Mouse (Mus musculus) regulatory T cell (primary cell): ENCODE results near the gene Camsap3.
"Not testable (repeated sequence)": the region's sequence is repeated elsewhere in the genome, so short reads cannot be mapped to it uniquely, and the experiment has no call there.

Source experiments
- in situ Hi-C: fragments of 300-600 bp; cut with MboI, MseI; formaldehyde crosslinking; loops from one replicate; pipeline ENCODE4 v1.15.1; 2025; ENCODE audit warnings: high pct_unique_total_duplicates

The Camsap3 gene

GRCm38 (mm10) chr8:3586993-3587390, at the start of gene Camsap3:
Gene Camsap3 (plus strand): TSS chr8:3587293.
- in situ Hi-C loops: no loop called here

GRCm38 (mm10) chr8:3537666-3538065, 49.4 kb upstream of the Camsap3 start:
- in situ Hi-C loops: no loop called here

GRCm38 (mm10) chr8:3539146-3539545, 47.9 kb upstream of the Camsap3 start:
- in situ Hi-C loops: no loop called here

- in situ Hi-C loops: no loop called here
Measured at GRCm38 (mm10) chr8:3540076-3540475, 47.0 kb upstream of the Camsap3 start.

- in situ Hi-C loops: no loop called here
Measured at GRCm38 (mm10) chr8:3546511-3546910, 40.6 kb upstream of the Camsap3 start.

- in situ Hi-C loops: no loop called here
Measured at GRCm38 (mm10) chr8:3552240-3552639, 34.9 kb upstream of the Camsap3 start.

- in situ Hi-C loops: no loop called here
Measured at GRCm38 (mm10) chr8:3556114-3556513, 31.0 kb upstream of the Camsap3 start.

- in situ Hi-C loops: no loop called here
Measured at GRCm38 (mm10) chr8:3567641-3568371, 19.3 kb upstream of the Camsap3 start, which contains the start of gene C330021F23Rik. Gene C330021F23Rik (plus strand): TSS chr8:3567990.

GRCm38 (mm10) chr8:3568378-3568777, 18.7 kb upstream of the Camsap3 start:
- in situ Hi-C loops: no loop called here

DNA sequence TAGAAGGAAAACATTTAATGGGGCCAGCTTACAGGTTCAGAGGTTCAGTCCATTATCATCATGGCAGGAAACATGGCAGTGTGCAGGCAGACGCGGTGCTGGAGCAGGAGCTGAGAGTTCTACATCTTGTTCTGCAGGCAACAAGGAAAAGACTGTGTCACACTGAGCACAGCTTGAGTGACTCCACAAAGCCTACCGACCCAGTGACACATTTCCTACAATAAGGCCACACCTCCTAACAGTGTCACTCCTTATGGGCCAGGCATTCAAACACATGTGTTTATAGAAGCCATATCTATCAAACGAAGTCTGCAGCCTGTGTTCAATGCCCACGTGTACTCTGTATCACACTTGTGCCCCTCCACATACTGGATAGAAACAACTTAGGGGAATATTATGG, 17.3 kb upstream of the Camsap3 start:
- in situ Hi-C loops: no loop called here

- in situ Hi-C loops: no loop called here
Measured at GRCm38 (mm10) chr8:3574546-3574945, 12.5 kb upstream of the Camsap3 start.

- in situ Hi-C loops: loop anchor here (5.0 kb wide), 1 partner anchor 101 kb away; the partner anchor contains the start of gene Trappc5
Measured at GRCm38 (mm10) chr8:3576211-3576960, 10.7 kb upstream of the Camsap3 start.

GRCm38 (mm10) chr8:3579390-3580364, 7.4 kb upstream of the Camsap3 start:
- in situ Hi-C loops: loop anchor here (5.0 kb wide), 1 partner anchor 98 kb away; the partner anchor contains the start of gene Trappc5

DNA sequence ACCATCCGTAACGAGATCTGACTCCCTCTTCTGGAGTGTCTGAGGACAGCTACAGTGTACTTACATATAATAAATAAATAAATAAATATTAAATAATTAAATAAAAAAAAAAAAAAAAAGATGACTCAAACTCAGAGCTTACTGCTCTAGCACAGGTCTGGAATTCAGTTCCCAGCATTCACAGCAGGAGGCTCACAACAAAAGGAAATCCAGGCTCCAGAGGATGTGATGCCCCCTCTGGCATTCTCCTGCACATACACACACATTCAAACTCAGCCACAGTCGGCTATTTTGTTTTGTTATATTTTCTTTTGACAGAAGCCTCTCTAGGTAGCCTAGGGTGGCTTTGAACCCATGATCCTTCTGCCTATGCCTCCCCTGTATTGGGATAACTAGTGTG, 5.1 kb upstream of the Camsap3 start:
- in situ Hi-C loops: not testable (repeated sequence)

GRCm38 (mm10) chr8:3586452-3586851, 641 bp upstream of the Camsap3 start:
- in situ Hi-C loops: no loop called here

- in situ Hi-C loops: no loop called here
Measured at GRCm38 (mm10) chr8:3587391-3588257, 531 bp downstream of the Camsap3 start.

DNA sequence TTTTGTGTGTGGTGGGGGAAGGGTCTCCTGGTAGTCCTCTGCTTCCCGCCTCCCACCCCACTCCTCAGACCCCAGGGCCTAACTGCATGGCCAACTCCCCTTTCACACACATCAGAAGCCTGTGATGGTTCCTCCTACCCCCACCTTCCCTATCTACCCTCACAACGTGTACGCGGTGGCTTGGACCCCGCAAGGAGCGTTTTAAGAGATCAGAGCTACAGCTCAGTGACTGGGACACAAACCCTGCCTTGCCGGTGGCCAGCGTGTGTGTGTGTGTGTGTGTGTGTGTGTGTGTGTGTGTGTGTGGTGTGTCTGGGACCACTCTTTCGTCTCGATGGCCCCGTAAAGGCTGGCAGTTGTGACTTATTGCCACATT, 1.2 kb downstream of the Camsap3 start:
- in situ Hi-C loops: no loop called here

- in situ Hi-C loops: no loop called here
Measured at GRCm38 (mm10) chr8:3593470-3593869, 6.4 kb downstream of the Camsap3 start.

DNA sequence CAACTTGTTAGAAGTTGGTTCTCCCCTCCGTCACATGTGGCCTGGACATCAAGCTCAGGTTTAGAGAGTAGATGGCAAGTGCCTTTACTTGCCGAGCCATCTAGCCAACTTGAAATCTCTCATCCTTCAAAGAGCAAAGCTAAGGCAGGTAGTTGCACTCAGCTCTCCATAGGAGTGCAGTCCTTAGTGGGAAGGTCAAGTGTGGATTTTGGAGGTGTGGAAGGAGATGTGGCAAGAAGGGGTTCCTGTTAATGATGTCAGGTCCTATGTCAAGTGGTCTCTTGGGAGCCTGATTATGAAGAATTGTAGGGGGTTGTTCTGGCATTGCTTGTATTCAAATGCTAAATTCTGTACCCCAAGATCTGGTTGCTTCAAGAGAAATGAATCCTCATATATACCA, 7.4 kb downstream of the Camsap3 start:
- in situ Hi-C loops: no loop called here

DNA sequence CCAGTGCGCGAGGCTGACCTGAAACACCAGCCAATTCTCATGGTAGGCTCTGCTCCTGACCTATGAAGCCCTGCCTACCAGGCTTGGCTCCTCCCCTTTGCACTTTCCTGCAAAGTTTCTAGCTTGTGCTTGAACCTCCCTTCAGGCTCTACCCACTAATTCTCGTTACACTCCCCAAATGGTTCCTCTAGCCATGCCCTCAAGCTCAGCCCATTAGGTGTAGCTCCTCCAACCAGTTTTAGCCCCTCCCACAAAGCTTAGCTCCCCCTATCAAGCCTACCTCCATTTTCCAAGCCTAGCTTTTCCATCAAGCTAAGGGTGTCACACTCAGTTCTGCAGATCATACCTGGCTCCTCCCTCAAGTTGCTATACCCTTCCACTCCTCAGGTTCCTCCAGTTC, 11.0 kb downstream of the Camsap3 start:
- in situ Hi-C loops: no loop called here

DNA sequence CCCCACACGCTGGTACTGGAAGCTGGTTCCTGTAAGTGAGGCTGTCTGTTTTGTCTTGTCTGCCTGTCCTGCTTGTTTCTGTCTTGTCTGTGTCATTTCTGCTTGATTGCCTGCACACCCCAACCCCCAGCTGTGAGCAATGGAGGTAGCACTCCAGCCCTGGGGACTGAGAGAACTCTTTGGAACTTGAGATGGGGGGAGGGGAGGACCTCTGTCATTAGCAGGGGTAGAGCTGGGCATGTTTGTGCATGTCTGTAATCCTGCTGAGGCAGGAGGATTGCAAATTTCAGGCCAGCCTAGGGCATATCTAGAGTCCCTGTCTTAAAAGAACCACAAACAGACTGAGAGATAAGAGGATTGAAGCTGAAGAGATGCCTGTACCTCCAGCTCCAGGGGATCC, 12.1 kb downstream of the Camsap3 start:
- in situ Hi-C loops: no loop called here
